Mouse (Mus musculus): ENCODE measurements around the gene Gm49322.

Gene Gm49322

GRCm38 (mm10) chr10:80655406-80656129 lies 49.7 kb downstream of the Gm49322 start:
- no peak for DNase-seq (ENCODE audit: low spot score)

- peak; percentile 100 for DNase-seq (ENCODE audit: low spot score)
Measured at GRCm38 (mm10) chr10:80656130-80656862, 50.5 kb downstream of the Gm49322 start.

GRCm38 (mm10) chr10:80656863-80657623 lies 51.2 kb downstream of the Gm49322 start, which contains the start of gene Btbd2:
Btbd2 (minus strand) TSS chr10:80657071.
- no peak for DNase-seq (ENCODE audit: low spot score)

- DNase-seq (ENCODE audit: low spot score), result no peak
Measured at GRCm38 (mm10) chr10:80658194-80658840, 52.5 kb downstream of the Gm49322 start.

GRCm38 (mm10) chr10:80658841-80659202 lies 53.0 kb downstream of the Gm49322 start:
- no peak for DNase-seq (ENCODE audit: low spot score)

GRCm38 (mm10) chr10:80659213-80659612 lies 53.4 kb downstream of the Gm49322 start:
- peak; percentile 87 for DNase-seq (ENCODE audit: low spot score)

GRCm38 (mm10) chr10:80661149-80661548 lies 55.3 kb downstream of the Gm49322 start:
- peak; percentile 80 for DNase-seq (ENCODE audit: low spot score)

GRCm38 (mm10) chr10:80663485-80664196 lies 57.8 kb downstream of the Gm49322 start:
- DNase-seq (ENCODE audit: low spot score), result no peak

- DNase-seq (ENCODE audit: low spot score), result peak; percentile 82
Measured at GRCm38 (mm10) chr10:80664197-80665015, 58.6 kb downstream of the Gm49322 start.

GRCm38 (mm10) chr10:80665016-80665380 lies 59.2 kb downstream of the Gm49322 start:
- peak; percentile 71 for DNase-seq (ENCODE audit: low spot score)
